Mouse (Mus musculus): ENCODE data around the gene Ccdc88c. TPM values are rescaled to one million over a fixed set of nuclear protein-coding genes. Genes with fewer than 3 reads are reported as not detected.

Gene Ccdc88c
- polyA plus RNA-seq, 1 experiment from 2014 or later: 15.3 TPM

DNA sequence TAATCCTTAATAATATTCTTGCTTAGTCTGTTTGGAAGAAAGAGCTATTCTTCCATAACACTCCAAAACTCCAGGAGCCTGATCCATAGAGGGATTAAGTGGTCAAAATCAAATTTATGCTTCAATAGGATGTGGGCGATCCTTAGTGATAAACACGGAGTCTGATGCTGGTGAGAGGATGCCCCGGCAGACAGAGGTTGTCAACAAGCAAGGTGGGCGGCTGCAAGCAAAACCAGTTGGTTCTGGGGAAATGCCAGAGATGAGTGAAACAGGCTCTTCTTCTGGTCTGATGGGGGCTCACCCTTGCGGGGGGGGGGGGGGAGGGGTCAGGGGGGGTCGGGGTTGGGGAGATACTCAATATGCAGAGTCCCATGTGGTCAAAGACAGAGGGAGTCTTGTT lies 152.9 kb downstream of the Ccdc88c start:
- Histone ChIP-seq H3K9ac (no peak overlapping the region), H3K4me1 (ENCODE audit: insufficient read depth) (no peaks in the 10 kb centered on the region), H3K27ac (ENCODE audit: low read depth) (no peak overlapping the region), H3K4me3 (ENCODE audit: low read depth, low read length) (no peak overlapping the region), H3K4me2 (no peak overlapping the region), H3K27me3 (ENCODE audit: insufficient read depth, low read length) (no peaks in the 10 kb centered on the region), H3K9me3 (ENCODE audit: low read depth, low read length) (no peaks in the 10 kb centered on the region), H3K36me3 (ENCODE audit: insufficient read depth) (no peaks in the 10 kb centered on the region)
- no peak for TF ChIP-seq CTCF (IDR thresholded peaks at IDR 0.05; ENCODE audit: low read depth)
- 69% methylated on average over 5 of the region's 6 CpGs for WGBS
- ATAC-seq (ENCODE audit: insufficient read depth): no peak
- no peak for DNase-seq

DNA sequence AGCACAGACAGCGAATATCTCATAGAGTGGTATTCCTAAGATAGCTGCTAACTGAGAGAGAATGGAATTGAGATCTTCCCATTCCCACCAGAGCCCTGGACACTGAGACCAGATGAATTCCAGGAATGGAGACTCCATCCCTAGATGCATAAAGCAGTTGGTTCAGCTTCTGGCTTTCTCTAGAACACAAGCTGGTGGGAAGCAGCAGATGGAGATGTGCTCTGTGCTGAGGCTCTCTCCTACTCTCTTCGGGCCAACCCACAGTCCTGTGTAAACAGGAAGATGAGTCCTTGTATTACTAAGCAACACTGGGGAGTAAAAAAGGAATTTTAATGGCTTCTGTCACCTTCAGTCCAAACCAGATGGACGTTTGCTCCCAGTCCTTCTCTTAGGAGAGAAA lies 153.3 kb downstream of the Ccdc88c start:
- no peaks in the 10 kb centered on the region for H3K9me3 ChIP-seq (ENCODE audit: low read depth, low read length)
- H3K27ac ChIP-seq (ENCODE audit: low read depth): no peak overlapping the region
- H3K36me3 ChIP-seq (ENCODE audit: insufficient read depth): no peaks in the 10 kb centered on the region
- WGBS: 40% methylated on average over 3 of the region's 3 CpGs
- TF ChIP-seq CTCF (IDR thresholded peaks at IDR 0.05; ENCODE audit: low read depth): no peak
- H3K4me1 ChIP-seq (ENCODE audit: insufficient read depth): no peaks in the 10 kb centered on the region
- H3K4me2 ChIP-seq: no peak overlapping the region
- H3K27me3 ChIP-seq (ENCODE audit: insufficient read depth, low read length): no peaks in the 10 kb centered on the region
- no peak overlapping the region for H3K4me3 ChIP-seq (ENCODE audit: low read depth, low read length)
- ATAC-seq (ENCODE audit: insufficient read depth): no peak
- no peak overlapping the region for H3K9ac ChIP-seq
- no peak for DNase-seq

DNA sequence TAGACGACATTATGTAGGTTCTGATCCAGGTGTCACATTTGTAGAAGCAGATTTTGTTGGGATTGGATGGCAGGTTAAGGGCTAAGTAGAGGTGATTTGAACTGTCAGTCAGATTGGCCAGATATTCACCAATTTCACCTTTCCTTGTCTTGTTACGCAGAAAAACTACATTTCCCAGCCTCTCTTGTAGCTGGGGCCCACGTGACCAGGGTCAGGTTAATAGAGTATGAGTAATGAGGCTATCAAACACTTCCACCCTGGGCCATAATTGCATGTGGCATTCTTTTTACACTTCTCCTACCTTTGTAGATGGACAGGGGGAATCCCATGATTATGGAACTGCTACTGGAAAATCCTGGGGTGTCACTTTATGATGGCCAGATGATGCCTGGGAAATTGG lies 155.2 kb downstream of the Ccdc88c start:
- Histone ChIP-seq H3K36me3 (ENCODE audit: insufficient read depth) (no peaks in the 10 kb centered on the region), H3K4me1 (ENCODE audit: insufficient read depth) (no peaks in the 10 kb centered on the region), H3K27me3 (ENCODE audit: insufficient read depth, low read length) (no peaks in the 10 kb centered on the region), H3K4me2 (no peak overlapping the region), H3K4me3 (ENCODE audit: low read depth, low read length) (no peak overlapping the region), H3K9me3 (ENCODE audit: low read depth, low read length) (no peaks in the 10 kb centered on the region), H3K27ac (ENCODE audit: low read depth) (no peak overlapping the region), H3K9ac (no peak overlapping the region)
- 69% methylated on average over 3 of the region's 3 CpGs for WGBS
- ATAC-seq (ENCODE audit: insufficient read depth) (no peak), DNase-seq (no peak)
- no peak for TF ChIP-seq CTCF (IDR thresholded peaks at IDR 0.05; ENCODE audit: low read depth)

DNA sequence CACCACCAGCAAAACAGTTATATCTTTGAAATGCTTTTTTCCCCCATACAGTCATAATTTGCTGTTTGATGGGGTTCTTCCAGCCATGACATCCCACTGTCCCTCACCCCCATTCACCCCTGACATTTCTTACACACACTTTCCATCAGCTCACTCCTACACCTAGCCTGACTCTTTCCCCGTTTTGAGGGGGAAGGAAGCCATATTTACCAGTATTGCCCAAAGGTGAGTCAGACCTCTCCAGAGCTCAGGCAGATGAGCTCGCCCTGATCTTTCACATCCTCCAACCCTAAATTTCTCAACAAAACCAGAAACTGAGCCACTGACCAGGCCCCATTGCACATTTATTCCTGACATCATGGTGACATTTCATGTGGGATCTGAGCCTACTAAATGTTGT lies 157.0 kb downstream of the Ccdc88c start:
- TF ChIP-seq CTCF (IDR thresholded peaks at IDR 0.05; ENCODE audit: low read depth): no peak
- H3K4me1 ChIP-seq (ENCODE audit: insufficient read depth): no peaks in the 10 kb centered on the region
- WGBS: 76% methylated on average over 2 of the region's 2 CpGs
- H3K9me3 ChIP-seq (ENCODE audit: low read depth, low read length): no peaks in the 10 kb centered on the region
- H3K4me2 ChIP-seq: no peak overlapping the region
- no peaks in the 10 kb centered on the region for H3K36me3 ChIP-seq (ENCODE audit: insufficient read depth)
- ATAC-seq (ENCODE audit: insufficient read depth): no peak
- no peaks in the 10 kb centered on the region for H3K27me3 ChIP-seq (ENCODE audit: insufficient read depth, low read length)
- DNase-seq: no peak
- H3K9ac ChIP-seq: no peak overlapping the region
- no peak overlapping the region for H3K4me3 ChIP-seq (ENCODE audit: low read depth, low read length)
- no peak overlapping the region for H3K27ac ChIP-seq (ENCODE audit: low read depth)

DNA sequence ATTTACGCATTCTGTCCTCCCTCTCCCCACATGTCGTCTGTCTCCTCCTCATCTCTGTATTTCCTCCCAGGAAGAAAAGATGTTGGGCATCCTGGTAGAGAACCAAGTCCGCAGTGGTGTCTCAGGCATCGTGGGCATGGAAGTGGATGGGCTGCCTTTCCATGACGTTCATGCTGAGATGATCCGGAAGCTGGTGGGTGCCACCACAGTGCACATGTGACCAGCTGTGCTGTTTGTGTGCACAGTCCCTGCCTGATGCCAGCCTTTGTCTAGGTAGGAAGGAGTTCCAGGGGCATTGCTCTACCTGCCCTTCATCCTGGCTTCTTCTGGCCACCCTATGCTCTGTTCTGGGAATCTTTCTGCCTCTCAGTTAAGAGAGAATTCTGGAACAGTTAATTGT lies 157.6 kb downstream of the Ccdc88c start:
- H3K9me3 ChIP-seq (ENCODE audit: low read depth, low read length): no peaks in the 10 kb centered on the region
- TF ChIP-seq CTCF (IDR thresholded peaks at IDR 0.05; ENCODE audit: low read depth): no peak
- no peak for ATAC-seq (ENCODE audit: insufficient read depth)

DNA sequence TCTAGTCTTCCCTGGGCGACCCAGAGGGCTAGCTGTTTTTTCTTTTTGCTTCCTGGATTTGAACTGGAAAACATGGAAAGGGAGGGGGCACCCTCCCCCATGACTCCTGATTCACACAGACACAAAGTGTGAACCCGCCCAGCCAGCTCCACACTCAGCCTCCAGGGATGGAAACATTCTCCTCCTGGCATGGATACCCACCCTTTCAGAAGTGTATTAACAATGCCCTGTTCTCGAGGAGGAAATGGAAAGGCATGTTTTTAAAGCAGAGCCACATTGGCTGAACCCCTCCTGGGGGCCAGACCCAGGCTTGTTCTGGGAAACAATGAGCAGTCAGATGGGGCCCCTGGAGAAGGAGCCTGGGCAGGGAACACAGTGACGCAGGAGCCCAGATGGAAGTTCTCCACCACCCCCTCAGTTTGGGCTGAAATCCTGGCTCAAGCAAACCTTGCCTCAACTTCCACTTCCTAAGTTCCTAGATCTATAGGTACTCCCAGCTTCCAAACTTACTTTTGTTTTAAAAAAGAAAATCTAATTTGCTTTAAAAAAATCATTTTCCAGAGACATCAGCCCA lies 160.7 kb downstream of the Ccdc88c start:
- Histone ChIP-seq H3K4me2 (no peak overlapping the region), H3K4me1 (ENCODE audit: insufficient read depth) (no peaks in the 10 kb centered on the region), H3K27ac (ENCODE audit: low read depth) (no peak overlapping the region), H3K9ac (no peak overlapping the region), H3K9me3 (ENCODE audit: low read depth, low read length) (no peaks in the 10 kb centered on the region), H3K36me3 (ENCODE audit: insufficient read depth) (no peaks in the 10 kb centered on the region), H3K4me3 (ENCODE audit: low read depth, low read length) (no peak overlapping the region), H3K27me3 (ENCODE audit: insufficient read depth, low read length) (no peaks in the 10 kb centered on the region)
- 60% methylated on average over 4 of the region's 4 CpGs for WGBS
- ATAC-seq (ENCODE audit: insufficient read depth) (no peak), DNase-seq (no peak)
- no peak for TF ChIP-seq CTCF (IDR thresholded peaks at IDR 0.05; ENCODE audit: low read depth)

More for the DNA sequence above, 157.6 kb downstream of the Ccdc88c start:
- Histone ChIP-seq H3K4me3 (ENCODE audit: low read depth, low read length) (no peak overlapping the region), H3K36me3 (ENCODE audit: insufficient read depth) (no peaks in the 10 kb centered on the region), H3K9ac (no peak overlapping the region), H3K27ac (ENCODE audit: low read depth) (no peak overlapping the region), H3K27me3 (ENCODE audit: insufficient read depth, low read length) (no peaks in the 10 kb centered on the region), H3K4me1 (ENCODE audit: insufficient read depth) (no peaks in the 10 kb centered on the region), H3K4me2 (no peak overlapping the region)
- no peak for DNase-seq
- 90% methylated on average over 6 of the region's 6 CpGs for WGBS

DNA sequence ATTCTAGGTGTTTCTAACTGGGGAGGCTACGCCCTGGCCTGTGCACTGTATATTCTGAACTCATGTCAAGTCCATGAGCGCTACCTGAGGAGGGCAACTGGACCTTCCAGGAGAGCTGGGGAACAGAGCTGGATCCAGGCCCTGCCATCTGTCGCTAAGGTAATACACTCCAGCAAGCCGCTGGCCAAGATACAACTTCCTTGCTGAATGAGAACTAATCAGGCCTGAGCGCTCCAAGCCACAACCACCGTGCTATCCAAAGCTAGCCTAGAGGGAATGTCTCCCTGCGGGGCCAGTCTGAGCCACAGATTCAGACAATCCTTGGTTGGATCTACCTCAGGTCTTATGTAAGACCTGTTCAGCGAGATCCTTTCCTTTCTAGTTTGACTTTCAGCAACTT lies 161.8 kb downstream of the Ccdc88c start:
- WGBS: 85% methylated on average over 8 of the region's 8 CpGs
- no peak for DNase-seq
- H3K27ac ChIP-seq (ENCODE audit: low read depth): no peak overlapping the region
- no peaks in the 10 kb centered on the region for H3K4me1 ChIP-seq (ENCODE audit: insufficient read depth)
- H3K27me3 ChIP-seq (ENCODE audit: insufficient read depth, low read length): no peaks in the 10 kb centered on the region
- no peak for ATAC-seq (ENCODE audit: insufficient read depth)
- no peak overlapping the region for H3K9ac ChIP-seq
- no peak overlapping the region for H3K4me2 ChIP-seq
- no peaks in the 10 kb centered on the region for H3K9me3 ChIP-seq (ENCODE audit: low read depth, low read length)
- no peak overlapping the region for H3K4me3 ChIP-seq (ENCODE audit: low read depth, low read length)
- TF ChIP-seq CTCF (IDR thresholded peaks at IDR 0.05; ENCODE audit: low read depth): no peak
- no peaks in the 10 kb centered on the region for H3K36me3 ChIP-seq (ENCODE audit: insufficient read depth)

Measured in lung, embryonic 14.5 days (tissue).